Mouse (Mus musculus) layer of hippocampus, postnatal 10 days (tissue): ENCODE measurements around the gene Gm20696. TPM values are rescaled to one million over a fixed set of nuclear protein-coding genes. Genes with fewer than 3 reads are reported as not detected.

Experiments used
- DNase-seq, 2 experiments: peaks; one replicate each; pipeline ENCODE4 v3.0.0; 2021; ENCODE audit warnings: low spot score in 2 of 2
- total RNA-seq, 2 experiments: library from RNA; stranded (reverse); gene quantifications; 2 replicates each; pipeline ENCODE4 v1.2.3; 2021

Gm20696 gene
- total RNA-seq, 2 experiments from 2014 or later = 7.1 to 8.8 TPM

DNA sequence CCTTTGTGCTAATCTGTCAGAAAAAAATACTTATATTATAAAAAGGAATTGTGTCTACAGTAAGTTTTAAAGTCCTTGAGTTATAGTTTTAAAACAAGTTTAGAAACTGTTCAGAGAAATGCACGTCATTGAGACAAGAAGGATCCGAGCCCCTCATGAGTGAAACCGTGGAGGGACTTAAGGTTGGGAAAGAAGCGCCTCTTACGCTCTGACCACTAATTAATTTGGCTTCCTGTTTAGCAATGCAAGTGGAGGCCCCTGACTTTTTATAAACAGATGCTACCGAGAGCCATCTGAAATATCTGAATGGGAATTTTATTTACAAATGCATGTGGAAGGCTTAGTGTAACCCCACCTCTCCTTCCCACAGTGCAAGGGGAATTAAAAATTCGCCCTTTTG is 41.3 kb downstream of the Gm20696 start:
- DNase-seq = no peak

DNA sequence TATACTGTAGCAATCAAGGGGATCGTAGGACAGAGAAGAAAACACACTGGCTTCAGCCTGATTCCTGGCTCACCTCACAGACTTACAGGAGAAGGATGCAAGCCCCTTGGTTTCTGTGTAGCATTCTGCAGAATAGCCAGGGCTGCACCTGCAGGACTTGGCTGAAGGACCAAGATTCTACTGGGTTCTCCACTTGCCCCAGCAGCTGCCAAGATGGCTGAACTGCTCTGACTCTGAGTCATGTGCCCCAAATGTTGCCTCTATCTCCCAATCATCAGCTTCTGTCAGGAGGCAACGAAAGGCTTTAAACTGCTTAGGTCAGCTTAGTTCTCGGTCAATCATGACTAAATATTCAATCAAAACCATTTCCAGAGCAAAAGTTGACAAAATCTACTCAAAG is 42.1 kb downstream of the Gm20696 start:
- no peak for DNase-seq

DNA sequence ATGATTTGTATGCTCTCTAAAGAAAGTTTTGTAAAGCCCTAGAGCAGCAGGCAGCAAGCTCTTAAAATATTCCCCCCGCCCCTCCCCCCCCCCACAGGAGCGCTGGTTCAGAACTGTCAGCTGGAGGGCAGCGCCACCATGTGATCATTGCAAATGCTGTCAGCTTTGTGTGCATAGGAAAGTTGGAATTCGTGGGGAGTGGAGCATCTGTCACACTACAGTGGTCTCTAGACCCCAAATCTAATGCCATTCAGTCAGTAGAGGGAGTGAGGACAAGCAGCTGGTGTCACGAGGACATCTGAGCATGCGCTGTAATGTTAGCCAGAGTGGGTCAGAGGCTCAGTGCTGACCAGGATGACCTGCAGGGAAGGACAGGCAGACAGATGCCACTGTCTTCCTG is 43.0 kb downstream of the Gm20696 start:
- peak; percentile 48 to 60 for DNase-seq

DNA sequence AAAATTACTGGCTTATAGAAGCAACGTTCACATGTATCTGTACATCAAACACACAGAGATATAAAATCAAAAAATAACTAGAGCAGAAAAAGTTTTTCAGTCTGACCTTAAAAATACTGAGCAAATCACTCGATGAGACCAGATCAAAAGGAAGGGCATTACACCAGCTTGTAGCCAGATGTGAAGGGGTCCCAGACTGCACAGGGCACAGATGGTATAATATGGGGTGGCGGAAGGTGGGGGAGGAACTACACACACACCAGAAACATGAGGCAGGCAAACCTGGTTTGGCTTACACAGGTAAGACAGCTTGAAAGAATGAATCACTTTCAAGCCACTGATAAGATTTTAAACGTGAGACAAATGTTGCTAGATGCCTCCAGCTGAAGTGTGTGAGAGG is 45.4 kb downstream of the Gm20696 start:
- DNase-seq = no peak

DNA sequence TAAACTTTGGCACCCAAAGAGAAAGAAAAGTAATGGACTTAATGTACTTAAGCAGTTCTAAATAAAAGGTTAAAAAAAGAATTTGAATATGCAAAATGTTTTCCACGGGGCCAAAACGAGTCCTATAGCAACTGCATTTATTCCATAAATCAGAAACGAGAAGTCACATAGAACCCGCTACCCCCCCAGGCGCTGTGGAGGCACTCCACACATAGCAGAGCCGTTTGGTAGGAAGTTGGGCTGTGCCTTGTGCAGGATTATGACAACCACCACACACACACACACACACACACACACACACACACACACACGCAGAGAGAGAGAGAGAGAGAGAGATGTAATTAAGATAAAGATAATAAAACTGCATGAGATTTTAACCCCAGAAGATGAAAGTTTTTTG is 46.1 kb downstream of the Gm20696 start:
- DNase-seq = no peak

DNA sequence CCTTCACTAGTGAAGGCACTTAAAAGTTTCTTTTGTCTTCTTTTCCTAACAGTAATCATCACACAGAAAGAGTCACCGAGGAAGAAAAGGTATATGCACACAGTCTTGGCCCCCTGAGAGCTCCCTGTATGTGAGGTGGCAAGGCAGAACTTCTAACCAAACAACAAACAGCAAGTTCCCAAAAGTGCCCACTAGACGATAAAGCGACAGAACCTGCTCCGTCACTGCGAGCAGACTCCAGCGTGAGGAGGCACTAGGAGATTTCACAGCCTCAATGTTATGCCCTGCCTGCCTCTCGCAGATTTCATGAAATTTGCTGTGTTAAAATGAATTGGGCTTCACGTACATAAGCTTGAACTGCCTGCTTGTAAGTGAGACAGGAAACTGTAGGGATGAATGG is 46.6 kb downstream of the Gm20696 start:
- no peak for DNase-seq

DNA sequence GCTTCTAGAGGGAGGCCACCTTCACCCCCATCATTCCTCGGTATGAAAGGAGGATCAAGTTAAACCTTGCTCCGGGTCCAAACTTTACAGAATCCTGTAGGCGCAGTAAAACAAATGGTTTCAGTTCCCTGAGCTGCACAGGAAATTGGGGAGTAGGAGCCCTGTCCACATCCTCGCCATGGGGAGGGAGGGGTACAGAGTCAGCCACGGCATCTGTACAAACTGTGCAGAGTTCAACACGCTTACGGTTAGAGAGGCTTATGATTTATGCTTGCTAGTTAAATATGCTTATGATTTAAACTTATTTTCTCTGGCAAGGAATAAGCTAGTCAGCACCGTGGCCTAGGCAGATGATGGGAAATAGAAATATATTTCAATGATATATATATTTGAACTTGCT is 47.1 kb downstream of the Gm20696 start:
- no peak for DNase-seq

DNA sequence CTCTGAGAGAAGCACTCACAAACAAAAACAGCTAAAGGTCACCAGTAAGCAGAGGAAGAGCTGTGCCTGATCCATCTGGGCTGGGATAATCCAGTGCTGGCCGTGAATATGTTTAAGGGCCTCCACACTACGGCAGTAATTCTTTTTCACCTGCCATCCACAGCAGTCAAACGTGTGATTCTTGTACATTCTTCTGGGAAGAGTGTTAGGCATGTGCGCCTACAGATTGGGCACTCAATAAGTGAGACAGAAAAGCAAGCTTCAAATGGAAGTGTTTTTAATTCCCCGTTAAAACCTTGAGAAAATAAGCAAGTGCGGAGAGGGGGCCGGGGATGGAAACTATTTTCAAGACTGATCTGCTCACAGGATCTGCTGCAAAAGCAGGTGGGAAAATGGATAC is 48.7 kb downstream of the Gm20696 start:
- no peak for DNase-seq

DNA sequence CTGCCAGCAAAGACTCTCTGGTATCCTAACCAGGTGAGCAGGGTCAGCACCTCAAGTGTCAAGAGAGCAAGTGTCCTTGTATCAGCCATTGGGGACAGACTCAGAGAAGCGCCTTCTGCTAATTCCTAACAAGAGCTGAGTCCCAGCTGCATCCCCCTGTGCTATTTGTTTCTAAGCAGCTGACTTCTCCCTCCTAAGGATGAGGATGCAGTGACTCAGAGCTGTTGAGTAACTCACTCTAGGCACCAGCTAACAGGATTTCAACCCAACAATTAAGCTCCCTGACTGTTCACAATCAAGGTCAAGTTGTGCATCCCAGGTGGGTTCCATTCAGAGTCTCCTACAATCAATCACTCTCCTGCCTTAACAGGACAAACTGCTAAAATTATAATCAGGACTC is 49.2 kb downstream of the Gm20696 start:
- no peak for DNase-seq

DNA sequence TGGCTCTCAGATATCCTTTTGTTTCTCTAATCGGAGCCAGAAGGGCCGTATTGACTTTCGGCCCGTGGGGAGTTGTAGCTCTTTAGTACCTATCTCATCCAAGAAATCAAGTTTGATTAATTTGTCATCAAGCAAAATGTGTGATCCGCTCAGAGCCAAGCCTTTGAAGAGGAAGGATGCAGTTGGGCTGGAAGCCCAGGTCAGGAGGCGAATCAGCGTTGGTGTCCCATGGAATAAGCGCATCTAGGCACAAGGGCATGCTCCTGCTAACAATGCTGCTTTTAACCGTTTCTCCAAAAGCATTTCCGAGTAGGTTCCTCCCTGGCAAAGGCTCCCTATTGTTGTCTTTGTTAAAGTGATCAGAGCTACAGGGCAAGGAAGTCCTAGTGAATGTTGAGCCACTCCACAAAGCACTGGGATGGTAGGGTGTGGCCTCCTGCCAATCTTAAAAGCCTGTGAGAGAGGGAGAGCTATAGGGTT is 51.3 kb downstream of the Gm20696 start:
- peak in 1 of 2 experiments; percentile 11 for DNase-seq

DNA sequence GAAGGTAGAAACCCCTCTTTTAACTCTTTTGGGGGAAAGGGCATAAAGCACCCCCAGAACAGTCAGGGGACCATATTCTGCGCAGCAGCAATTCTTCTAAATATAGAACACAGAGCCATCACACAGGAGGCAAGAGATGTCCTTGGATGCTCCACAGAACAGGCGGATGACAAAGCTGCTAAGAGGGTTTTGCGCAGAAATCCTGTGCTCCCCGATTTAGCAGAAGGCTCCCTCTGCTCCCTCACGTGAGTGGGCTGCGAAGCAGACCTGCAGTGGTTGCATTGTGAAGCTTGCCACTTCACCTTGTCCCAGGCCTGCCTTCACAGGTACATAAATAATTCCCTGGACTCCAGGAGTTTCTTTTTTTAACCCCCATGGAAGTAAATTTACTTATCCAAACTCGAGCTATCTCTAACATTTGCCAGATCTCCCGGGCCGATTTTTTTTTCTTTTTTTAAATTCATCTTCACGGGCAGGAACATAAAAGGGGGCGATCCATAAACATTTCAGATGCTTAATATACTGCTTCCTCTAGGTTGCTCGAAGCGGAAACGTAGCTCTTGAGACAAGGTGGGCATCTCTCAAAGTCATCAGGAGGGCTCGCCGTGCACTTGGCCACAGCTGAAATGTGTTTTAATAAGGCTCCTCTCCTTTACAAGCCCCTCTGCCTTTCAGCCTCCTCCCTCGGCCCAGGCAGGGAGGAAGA is 51.9 kb downstream of the Gm20696 start:
- peak; percentile 29 to 44 for DNase-seq

DNA sequence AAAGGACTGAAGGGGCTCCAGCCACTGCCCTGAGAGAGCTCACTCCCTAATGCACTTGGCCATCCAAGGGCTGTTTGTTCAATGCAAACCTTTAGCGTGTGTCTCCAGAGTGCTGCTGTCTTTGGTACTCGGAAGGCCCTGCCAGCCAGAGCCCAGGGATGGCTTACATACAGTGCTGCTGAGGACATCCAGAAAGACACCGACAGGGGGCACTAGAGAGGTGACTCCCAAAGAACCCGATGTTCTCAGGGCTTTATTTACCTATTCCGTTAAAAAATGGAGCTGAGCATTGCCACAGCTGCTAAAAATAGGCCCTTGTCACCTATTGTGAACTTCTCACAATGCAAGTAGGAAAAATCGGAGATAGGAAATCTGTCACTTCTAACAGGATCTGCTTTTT is 54.7 kb downstream of the Gm20696 start:
- DNase-seq = peak; percentile 23 to 40

DNA sequence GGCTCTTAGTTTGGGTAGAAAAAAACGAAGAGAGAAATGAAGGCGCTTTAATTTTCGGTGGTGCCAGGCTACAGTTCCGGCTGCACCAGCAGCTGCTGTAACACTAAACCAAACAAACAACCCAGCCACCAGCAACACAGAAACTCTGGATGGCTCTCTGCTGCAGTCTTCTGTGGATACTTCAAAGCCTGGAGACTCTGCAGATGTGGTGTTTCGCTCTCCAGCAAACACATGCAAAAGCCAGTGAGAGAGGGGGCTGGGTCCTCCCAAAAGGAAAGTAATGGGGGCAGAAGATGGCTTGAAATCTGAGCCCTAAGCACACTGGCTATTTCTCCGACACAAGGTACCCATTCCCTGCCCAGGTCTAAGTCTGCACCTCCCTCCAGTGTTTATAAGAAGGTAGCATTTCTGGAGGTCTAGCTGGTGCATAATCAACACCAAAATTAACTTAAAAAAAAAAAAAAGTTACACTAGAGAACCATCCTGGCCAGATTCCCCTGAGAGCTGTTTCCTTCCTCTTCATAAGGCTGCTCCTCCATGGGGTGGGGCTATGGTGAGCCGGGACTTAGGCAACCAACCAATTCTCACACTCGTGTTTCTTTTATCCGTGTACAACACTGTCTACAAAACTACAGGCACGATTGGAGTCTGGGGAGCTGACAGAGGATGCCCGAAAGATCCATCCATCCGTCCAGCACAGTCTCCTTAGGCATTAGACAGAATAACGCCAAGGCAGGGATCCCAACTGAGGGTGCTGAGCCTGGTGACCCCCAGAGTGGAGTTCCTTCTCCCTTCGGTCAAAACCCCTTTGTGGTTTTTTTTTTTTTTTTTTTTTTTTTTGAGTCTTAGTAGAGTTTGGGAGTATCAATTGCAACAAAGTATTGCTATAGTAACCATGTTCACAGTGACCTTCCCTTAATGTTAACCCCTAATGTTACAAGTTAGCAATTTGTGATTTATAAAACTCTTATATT is 55.9 kb downstream of the Gm20696 start:
- DNase-seq = no peak

DNA sequence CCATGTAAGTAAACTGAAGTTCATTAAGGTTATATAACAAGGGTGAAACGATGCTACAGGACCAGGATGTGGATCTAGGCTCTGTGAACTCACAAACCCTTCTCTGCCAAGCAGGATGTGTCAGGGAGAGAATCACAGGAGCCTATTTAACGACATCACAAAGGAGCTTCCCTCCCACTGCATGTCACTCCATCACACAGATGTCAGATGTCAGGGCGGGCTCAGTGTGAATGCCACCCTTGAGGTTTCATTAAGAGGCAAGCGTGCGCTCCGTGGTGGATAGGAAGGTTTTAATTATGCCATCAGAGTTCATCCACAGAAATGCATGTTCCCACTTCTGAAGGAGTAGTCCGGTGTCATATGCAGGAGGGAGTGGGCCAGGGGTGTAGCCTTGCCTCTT is 60.5 kb downstream of the Gm20696 start:
- no peak for DNase-seq

DNA sequence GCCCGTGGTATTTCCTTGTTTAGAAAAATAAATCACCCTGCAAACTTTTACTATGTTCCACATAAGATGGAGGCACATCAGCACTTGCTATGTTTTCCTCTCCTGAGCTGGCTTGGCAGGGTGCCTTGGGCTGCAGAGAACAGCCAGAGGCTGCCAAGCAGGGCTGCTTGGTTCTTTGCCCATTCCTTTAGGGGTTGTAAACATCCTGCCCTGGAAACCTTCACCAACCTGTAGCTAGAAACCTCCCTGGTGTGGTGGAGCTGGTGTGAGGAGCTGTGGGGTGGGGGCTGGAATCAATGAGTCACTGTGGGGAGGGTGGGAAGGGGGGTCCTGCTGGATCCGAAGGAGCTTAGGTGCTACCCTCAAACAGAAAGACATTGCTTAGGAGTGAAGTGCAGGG is 61.8 kb downstream of the Gm20696 start:
- DNase-seq = no peak

DNA sequence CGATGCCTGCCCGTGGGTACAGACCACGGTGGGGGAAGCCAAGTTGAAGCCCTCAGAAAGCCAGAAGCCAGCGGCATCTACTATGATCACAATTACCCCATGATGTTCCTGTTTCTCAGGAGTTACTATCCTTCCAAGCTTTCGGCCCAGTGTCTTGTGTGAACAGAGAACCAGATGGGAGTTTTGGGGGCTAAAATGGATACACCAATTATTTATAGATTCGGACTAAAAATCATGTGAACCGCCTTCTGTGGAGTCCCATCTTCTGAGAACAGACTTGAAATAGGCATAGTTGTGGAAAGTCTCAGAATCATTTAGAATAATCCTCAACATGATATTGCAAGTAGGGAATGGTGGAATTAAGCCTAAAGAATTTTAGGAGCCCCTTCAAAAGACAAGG is 64.2 kb downstream of the Gm20696 start:
- DNase-seq = no peak

DNA sequence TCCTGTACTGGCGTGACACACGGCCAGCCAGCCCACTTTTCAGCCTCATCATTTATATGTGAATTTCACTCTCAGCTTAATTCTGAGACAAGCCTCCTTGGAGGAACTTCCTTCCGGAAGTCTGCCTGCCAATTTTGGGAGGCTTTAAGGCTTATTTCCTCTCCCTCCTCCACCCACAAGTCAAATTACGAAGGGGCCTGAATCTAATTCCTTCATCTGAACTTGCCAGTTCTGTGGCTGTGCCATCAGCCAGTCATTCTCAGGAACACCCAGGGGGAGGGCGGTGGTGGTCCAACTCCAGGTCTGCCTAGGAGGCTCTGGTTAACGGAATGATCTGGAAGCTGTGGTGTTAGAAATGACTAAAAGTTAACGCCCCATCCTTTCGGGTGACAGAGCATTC is 65.7 kb downstream of the Gm20696 start:
- DNase-seq = peak in 1 of 2 experiments; percentile 19

DNA sequence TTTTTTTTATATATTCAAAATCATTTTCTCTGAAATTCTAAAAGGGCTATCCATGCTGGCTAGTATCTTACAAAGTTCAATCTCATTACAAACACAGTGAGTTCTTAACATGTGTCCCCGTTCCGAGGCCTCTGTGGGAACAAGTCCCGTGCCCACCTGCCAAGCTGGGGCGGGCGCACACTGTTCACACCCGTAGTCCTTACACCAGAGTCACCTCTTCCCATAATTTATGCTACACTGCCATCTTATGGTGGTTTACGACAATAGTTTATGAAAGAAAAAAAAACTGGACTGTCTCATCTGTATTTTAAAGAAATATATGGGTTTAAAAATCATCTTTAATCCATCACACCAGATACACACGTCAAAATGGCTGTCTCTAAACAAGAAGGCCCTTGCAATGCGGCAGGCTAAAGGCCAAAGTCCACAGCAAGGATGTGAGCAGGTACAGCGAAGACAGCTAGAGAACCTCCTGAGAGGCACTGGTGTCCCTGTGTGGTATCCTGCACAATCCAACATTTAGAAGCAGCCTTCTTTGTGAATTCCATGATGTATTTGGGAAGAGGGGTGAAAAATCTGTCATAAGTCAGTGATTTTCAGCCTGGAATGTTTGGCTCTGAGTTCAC is 66.3 kb downstream of the Gm20696 start:
- DNase-seq = peak; percentile 58 to 61

DNA sequence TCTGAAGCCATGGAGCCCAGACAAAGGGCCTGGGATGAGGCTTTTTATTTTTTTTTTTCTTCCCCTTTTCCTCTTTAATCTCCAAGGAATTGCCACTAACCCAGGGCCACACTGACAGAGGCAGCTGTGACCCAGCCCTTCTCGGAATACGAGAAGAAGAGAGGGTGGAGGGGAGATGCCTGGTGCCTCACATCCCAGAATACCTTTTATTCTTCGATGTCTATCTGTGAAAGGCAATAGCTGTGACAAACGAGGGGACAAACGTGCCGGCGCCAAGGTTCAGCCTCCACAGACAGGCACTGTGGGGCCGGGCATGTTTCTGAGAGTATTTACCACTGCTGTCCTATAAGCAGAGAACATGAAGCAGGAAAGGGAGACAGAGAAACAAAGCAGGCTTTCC is 66.9 kb downstream of the Gm20696 start:
- DNase-seq = peak in 1 of 2 experiments; percentile 28

DNA sequence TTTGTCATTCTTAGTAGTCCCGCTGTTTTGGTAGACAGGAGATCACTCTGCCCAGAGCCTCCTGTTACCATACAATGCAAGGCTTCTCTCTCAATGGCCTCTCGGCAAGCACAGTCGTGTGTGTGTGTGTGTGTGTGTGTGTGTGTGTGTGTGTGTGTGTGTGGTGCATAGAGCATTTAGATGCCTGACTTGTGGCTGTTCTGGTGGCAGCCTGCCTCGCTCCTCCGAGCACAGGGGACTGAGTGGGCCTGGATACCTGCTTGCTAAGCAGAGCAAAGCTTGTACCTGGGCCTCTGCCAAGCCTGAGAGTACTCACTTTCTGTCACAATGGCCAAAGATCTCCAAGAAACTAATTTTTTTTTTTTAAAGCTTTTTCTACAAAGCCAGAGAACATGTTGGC is 67.4 kb downstream of the Gm20696 start:
- peak in 1 of 2 experiments; percentile 41 for DNase-seq

DNA sequence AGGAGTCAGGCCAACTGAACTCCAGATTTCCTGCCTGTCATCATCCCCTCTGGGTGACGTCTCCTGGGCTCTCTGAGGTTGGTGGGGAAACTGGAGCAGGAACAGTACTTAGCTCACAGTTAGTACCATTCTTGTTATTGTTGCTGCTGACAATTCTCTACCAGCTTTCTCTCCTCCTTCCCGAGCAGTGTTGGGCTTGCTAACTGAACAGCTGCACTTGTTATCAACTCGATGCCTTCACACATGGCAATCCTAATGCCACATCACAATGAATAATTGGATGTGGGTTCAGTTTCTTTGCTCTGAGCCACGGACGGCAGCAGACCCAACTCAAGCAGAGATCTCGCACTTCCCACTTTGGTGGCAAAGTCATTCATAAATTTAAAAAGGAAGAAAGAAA is 89.6 kb downstream of the Gm20696 start:
- no peak for DNase-seq

DNA sequence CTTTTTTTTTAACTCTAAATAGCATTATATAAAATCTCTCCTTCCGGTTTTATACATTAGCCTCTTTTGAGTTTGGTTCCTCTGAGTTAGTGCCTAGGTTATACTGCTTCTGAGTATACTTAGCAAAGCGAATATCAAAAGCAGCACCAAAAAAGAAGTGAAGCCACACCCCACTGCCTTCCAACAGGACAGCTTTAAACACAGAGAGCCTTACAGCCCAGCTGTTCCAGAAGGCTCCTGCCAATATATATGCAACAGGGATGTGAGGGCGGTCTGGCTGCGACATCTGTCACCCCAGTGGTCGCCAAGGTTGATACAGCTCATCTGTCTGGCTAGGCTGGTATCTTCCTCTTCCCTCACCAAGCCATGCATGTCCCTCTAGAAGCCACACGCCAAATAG is 91.0 kb downstream of the Gm20696 start:
- DNase-seq = no peak
